Mouse (Mus musculus) CD4-positive, CD25-positive, alpha-beta regulatory T cell, adult 9 weeks (primary cell): Measurements from ENCODE around the gene Reg3b. TPM values are rescaled to one million over a fixed set of nuclear protein-coding genes. Genes with fewer than 3 reads are reported as not detected.

ENCODE experiments used
- polyA plus RNA-seq: library from polyadenylated mRNA; unstranded; fragments of 100-300 nt; shearing (Covaris generic); gene quantifications from one replicate; pipeline ENCODE4 v1.2.1, GENCODE M21; 2017

The Reg3b gene
- polyA plus RNA-seq, result not detected

GRCm38 (mm10) chr6:78370357-78370756, at the start of gene Reg3b:
Gene Reg3b, plus strand, starts transcription at chr6:78370657.

GRCm38 (mm10) chr6:78378765-78379164, 8.3 kb downstream of the Reg3b start, which contains the start of gene Reg3d:
Gene Reg3d, minus strand, starts transcription at chr6:78378865.

DNA sequence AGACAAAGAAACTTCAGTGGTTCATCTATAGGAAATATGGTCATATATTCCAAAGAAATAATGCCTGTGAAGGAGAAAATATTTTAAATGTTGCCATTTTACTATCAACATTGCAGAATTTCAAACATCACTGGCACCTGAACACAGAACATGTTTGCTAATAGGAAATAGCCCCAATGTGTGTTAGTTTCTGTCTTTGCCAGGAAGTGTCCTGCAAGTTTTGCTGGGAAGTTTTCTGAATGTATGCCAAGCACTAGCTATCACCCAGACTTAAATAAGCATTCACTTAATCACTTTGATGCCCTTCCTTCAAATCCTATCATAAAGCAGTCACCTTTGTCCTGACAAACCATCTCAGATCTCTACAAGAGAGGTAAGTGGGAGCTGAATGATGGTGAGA, 10.0 kb downstream of the Reg3b start, which contains the start of gene Reg3a:
Gene Reg3a, plus strand, starts transcription at position 301 of the 400 bp plus-strand sequence.

DNA sequence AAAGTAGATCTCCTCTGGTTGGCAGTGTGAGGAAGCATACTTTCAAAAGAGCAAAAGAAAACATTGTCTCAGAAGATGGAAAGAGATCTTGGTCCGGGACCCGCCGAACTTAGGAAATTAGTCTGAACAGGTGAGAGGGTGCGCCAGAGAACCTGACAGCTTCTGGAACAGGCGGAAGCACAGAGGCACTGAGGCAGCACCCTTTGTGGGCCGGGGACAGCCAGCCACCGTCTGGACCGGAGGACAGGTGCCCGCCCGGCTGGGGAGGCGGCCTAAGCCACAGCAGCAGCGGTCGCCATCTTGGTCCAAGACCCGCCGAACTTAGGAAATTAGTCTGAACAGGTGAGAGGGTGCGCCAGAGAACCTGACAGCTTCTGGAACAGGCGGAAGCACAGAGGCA, 24.9 kb downstream of the Reg3b start, which contains the start of gene Reg2:
Gene Reg2, plus strand, starts transcription at position 301 of the 400 bp plus-strand sequence.

GRCm38 (mm10) chr6:78422411-78422810, 52.0 kb downstream of the Reg3b start, which contains the start of gene Reg1:
Gene Reg1, plus strand, starts transcription at chr6:78422711.

Other genes with a start within 250 kb of the Reg3b start
- not detected for gene Reg3d, start 8.2 kb downstream of the Reg3b start, polyA plus RNA-seq
- gene Reg3a, start 10.1 kb downstream of the Reg3b start, polyA plus RNA-seq, result not detected
- not detected for gene Reg2, start 25.0 kb downstream of the Reg3b start, polyA plus RNA-seq
- not detected for gene Reg1, start 52.1 kb downstream of the Reg3b start, polyA plus RNA-seq
- not detected for gene Reg3g, start 98.2 kb downstream of the Reg3b start, polyA plus RNA-seq